Mouse (Mus musculus): ENCODE data around the gene Styxl1. TPM values are rescaled to one million over a fixed set of nuclear protein-coding genes. Genes with fewer than 3 reads are reported as not detected.
A peak's percentile ranks its signal among the peaks of the same experiment; 100 is the strongest.

Styxl1 gene
- polyA plus RNA-seq, 1 experiment from 2014 or later: 0.25 TPM

DNA sequence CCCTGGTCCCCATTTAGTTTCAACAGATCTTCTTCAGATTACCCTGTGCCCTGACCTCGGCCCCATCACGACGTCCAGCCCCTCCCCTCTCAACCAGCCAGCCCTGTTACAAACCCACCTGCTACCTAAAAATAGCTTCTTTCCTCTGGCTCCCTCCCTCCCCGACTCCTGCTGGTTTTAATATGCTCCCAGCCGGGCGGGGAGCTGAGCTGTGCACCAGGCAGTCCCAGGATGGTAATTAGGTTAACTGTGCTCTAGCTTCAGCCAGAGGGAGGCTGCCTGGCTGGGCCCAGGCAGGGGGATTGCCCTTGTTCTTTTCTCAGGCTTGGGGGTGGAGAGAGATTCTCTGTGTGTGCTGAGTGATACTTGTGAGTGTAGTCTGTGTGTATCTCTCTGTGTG lies 22.7 kb upstream of the Styxl1 start:
- H3K4me1 ChIP-seq: peaks cover 17% of the 10 kb centered on the region
- H3K36me3 ChIP-seq (replicated peaks): no peaks in the 10 kb centered on the region
- peaks cover 10% of the 10 kb centered on the region for H3K27me3 ChIP-seq (ENCODE audit: poor library complexity, severe bottlenecking)
- peak; percentile 19 for DNase-seq (ENCODE audit: extremely low spot score, low spot score)
- H3K4me3 ChIP-seq: no peak overlapping the region
- no peaks in the 10 kb centered on the region for H3K9me3 ChIP-seq
- WGBS: 3% methylated on average over 6 of the region's 6 CpGs
- 0 out of 2 replicates have a peak overlapping the region, but pooled peaks have one; percentile 11 for H3K27ac ChIP-seq

DNA sequence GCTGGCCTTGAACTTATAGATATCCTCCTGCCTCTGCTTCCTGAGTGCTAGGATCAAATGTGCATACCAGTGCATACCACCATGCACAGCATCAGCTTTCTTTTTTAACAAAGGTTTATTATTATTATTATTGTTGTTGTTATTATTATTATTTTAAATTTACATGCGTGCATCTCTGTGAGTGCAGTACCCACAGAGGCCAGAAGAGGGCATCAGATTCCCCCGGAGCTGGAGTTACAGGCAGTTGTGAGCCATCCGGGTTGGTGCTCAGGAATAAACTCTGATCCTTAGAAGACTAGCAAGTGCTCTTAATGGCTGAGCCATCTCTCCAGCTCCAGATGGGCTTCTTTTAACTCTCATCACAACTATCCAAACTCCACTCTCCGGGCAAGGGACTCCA lies 21.6 kb upstream of the Styxl1 start:
- H3K27me3 ChIP-seq (ENCODE audit: poor library complexity, severe bottlenecking): peaks cover 5% of the 10 kb centered on the region
- H3K9me3 ChIP-seq: no peaks in the 10 kb centered on the region
- WGBS: 46% methylated on average over 4 of the region's 4 CpGs
- no peak overlapping the region for H3K27ac ChIP-seq
- peaks cover 22% of the 10 kb centered on the region for H3K4me1 ChIP-seq
- DNase-seq (ENCODE audit: extremely low spot score, low spot score): no peak
- H3K36me3 ChIP-seq (replicated peaks): no peaks in the 10 kb centered on the region
- no peak overlapping the region for H3K4me3 ChIP-seq

DNA sequence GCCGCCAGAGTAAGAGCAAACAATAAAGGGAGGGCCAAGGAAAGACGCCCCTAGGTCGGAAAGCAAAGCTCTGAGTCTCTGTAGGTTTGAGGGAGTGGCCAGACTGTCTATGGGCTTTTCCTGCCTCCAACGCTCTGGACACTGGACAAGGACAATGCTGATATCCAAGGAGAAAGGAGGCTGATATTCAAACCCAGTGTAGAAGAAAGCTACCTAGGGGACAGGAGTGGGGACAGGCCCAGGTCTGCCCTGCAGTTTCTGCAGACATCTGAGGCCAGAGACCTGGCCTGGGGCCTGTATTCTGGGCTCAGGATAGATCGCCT lies 16.6 kb upstream of the Styxl1 start:
- Histone ChIP-seq H3K4me3 (peak overlapping the region; percentile 41), H3K27me3 (ENCODE audit: poor library complexity, severe bottlenecking) (no peaks in the 10 kb centered on the region), H3K4me1 (peaks cover 15% of the 10 kb centered on the region), H3K27ac (peak overlapping the region; percentile 79), H3K9me3 (no peaks in the 10 kb centered on the region), H3K36me3 (replicated peaks) (peaks cover 25% of the 10 kb centered on the region)
- no peak for DNase-seq (ENCODE audit: extremely low spot score, low spot score)
- 6% methylated on average over 5 of the region's 5 CpGs for WGBS

DNA sequence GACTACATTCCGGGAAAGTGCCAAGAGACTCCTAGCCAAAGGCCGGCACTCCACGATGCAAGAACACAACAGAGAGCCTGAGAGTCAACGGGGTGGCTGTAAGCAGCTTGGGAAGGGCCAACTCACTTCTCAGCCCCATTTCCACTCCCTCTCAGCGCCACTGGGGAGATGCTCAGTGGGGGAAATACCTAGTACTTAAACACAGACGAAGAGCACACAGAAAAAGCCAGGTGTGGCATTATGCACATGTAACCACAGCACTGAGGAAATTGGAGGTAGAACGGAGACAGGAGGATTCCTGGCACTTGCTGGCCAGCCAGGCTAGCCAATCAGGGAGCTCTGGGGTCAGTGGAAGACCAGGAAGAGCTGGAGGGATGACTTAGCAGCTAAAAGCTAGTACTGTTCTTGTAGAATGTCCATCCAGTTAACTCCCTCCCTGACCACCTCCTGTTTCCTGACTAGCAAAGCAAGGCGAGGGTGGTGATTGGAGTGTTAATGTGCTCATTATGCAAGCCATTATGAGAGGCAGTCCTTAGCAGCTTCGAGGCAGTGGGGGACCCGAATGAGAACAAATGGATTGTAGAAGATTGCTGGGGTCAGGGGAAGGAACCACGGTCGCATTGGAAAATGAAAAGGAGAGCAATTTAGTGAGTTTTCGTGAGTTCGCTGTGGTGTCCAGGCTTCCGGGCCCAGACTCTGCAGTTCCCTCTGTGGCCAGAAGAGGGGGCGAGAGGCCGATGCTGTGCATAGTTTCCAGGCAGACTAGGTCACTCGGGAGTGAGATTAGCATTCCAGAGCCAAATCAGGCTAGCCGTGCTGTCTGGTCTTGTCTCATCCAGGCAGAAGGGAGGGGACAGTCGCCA lies 16.0 kb upstream of the Styxl1 start:
- Histone ChIP-seq H3K27me3 (ENCODE audit: poor library complexity, severe bottlenecking) (no peaks in the 10 kb centered on the region), H3K36me3 (replicated peaks) (peaks cover 31% of the 10 kb centered on the region), H3K4me3 (peak overlapping the region; percentile 41), H3K27ac (peak overlapping the region; percentile 79), H3K4me1 (peaks cover 15% of the 10 kb centered on the region), H3K9me3 (no peaks in the 10 kb centered on the region)
- peak; percentile 87 for DNase-seq (ENCODE audit: extremely low spot score, low spot score)
- WGBS: 8% methylated on average over 20 of the region's 20 CpGs

DNA sequence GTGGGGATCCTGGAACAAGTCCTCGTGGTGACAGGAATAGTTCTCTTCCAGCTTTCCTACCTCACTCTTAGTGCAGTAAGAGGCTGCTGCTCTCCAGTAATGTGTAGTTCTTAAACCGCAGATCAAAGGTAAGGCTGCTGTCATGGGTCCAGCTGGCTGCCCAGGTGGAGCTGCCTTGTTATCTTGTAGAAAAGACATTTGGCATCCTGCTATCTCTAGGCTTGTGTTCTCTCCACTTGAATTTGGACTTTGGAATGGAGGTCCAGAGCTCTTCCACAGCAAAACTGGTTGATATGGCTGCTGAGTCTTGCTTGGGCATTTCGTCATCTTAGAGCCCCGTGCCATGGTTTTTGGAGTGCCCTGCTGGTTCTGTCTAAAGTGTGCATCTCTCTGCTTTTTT lies 4.7 kb upstream of the Styxl1 start:
- peaks cover 81% of the 10 kb centered on the region for H3K36me3 ChIP-seq (replicated peaks)
- H3K4me3 ChIP-seq: no peak overlapping the region
- peaks cover 19% of the 10 kb centered on the region for H3K4me1 ChIP-seq
- H3K27ac ChIP-seq: no peak overlapping the region
- 97% methylated on average over 4 of the region's 4 CpGs for WGBS
- no peak for DNase-seq (ENCODE audit: extremely low spot score, low spot score)
- no peaks in the 10 kb centered on the region for H3K27me3 ChIP-seq (ENCODE audit: poor library complexity, severe bottlenecking)
- no peaks in the 10 kb centered on the region for H3K9me3 ChIP-seq

DNA sequence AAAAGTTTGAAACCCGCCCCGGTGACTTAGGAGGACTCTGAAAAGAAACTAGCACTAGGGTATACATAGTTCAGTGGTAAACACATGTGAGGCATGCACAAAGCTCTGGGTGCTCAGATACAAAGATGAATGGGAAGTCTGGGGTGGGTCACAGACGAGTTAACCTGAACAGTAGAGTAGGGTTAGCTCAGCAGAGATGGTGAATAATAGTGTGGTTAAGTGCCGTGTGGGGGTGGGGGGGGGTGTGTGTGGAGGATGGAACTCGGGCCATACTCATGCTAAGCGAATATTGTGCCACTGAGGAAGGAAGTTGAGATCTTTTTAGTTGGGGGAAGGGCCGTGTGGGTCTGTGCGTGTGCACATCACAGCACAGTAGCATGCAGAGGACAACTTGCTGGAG lies 2.1 kb upstream of the Styxl1 start:
- WGBS: 89% methylated on average over 8 of the region's 8 CpGs
- no peak for DNase-seq (ENCODE audit: extremely low spot score, low spot score)
- Histone ChIP-seq H3K36me3 (replicated peaks) (peaks cover 55% of the 10 kb centered on the region), H3K9me3 (no peaks in the 10 kb centered on the region), H3K27me3 (ENCODE audit: poor library complexity, severe bottlenecking) (no peaks in the 10 kb centered on the region), H3K27ac (no peak overlapping the region), H3K4me1 (peaks cover 31% of the 10 kb centered on the region), H3K4me3 (peak overlapping the region; percentile 87; the same call in 1 of the 2 replicates)

DNA sequence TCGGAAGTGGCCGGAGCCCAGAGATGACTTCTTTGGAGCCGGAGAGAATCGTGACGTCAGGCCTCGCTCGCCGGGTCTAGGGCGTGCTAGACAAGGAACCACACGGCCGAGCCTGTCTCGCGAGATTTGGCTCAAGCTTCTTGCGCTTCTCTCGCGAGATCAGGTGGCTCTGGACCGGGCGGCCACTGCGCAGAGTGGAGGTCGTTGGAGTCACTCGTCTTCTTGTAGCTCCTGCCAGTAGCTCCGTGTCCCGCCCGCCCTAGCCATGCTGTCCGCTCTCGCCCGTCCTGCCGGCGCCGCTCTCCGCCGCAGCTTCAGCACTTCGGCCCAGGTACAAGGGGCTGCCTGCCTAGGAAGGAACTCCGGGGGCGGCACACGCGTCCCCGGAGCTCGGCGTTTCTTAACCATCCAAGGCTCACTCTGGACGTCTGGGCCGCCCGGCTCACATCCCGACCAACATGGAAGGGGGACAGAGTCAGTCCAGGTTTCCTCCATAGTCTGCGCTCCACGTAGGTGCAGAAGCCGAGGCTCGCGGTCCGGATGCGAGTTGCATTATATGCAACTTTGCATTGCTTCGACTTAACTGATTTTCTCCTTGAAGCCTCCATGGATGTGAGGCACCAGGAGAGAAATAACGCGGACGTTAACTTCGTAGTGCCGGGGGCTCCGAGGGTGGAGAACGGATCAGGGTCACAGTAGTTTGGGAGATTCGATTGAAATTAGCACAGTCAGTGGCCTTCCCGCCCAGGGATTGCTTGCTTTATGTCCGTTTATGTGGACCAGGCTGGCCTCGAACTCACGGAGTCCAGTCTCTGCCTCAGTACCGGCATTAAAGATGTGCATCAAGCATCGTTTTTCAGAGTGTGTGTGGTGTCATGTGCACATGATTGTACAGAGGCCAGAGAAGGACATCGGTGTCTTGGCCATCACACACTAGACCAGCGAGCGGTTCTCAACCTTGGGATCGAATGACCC lies 573 bp upstream of the Styxl1 start, which contains the start of gene Mdh2:
Gene Mdh2 (plus strand): TSS at position 10 of the 975 bp plus-strand sequence.
- WGBS: 2% methylated on average over 70 of the region's 70 CpGs
- H3K4me3 ChIP-seq: peak within 1 kb of the TSS; percentile 87
- H3K36me3 ChIP-seq (replicated peaks): peaks cover 40% of the 10 kb centered on the region
- H3K9me3 ChIP-seq: no peaks in the 10 kb centered on the region
- DNase-seq (ENCODE audit: extremely low spot score, low spot score): peak; percentile 100
- H3K27ac ChIP-seq: peak within 1 kb of the TSS; percentile 93
- peaks cover 31% of the 10 kb centered on the region for H3K4me1 ChIP-seq
- H3K27me3 ChIP-seq (ENCODE audit: poor library complexity, severe bottlenecking): no peaks in the 10 kb centered on the region

DNA sequence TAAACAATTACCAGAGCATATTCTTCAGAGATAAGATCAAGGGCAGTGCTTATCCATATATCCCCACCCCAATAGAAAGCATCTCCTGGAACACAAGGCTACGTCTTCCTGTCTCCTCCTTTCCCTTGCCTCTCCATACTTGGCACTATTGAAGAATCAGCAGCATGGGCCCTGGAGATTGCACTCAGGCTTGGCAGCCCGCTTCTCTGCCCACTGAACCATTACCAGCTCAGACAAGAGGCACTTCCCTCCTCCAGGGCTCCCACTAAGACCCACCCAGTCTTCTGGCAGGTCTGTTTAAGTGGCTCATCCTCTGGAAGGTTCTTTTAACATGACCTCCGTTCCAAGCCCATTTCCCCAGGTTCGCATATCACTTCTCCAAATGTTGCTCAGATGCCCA lies 1.6 kb downstream of the Styxl1 start:
- peaks cover 17% of the 10 kb centered on the region for H3K36me3 ChIP-seq (replicated peaks)
- no peak overlapping the region for H3K4me3 ChIP-seq
- 79% methylated on average over 4 of the region's 4 CpGs for WGBS
- H3K4me1 ChIP-seq: peaks cover 31% of the 10 kb centered on the region
- no peaks in the 10 kb centered on the region for H3K27me3 ChIP-seq (ENCODE audit: poor library complexity, severe bottlenecking)
- DNase-seq (ENCODE audit: extremely low spot score, low spot score): no peak
- no peaks in the 10 kb centered on the region for H3K9me3 ChIP-seq
- no peak overlapping the region for H3K27ac ChIP-seq

DNA sequence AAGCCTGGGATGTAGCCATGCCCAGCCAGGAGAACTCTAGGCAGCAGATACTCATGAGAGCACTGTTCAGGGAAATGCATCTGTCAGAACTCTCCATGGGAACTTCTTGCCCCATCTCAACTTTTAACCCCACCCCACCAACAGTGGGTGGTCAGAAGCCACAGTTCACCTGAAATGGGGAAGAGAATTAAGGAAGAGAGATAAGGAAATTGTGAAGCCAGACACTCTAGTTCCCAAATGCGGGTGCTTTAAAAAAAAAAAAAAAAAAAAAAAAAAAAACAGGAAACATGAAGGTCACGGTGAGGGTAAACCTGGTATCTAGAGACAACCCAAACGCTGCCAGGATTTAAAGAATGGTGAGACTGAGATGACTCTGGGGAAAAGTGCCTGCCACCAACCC lies 5.7 kb downstream of the Styxl1 start:
- Histone ChIP-seq H3K27ac (no peak overlapping the region), H3K4me3 (no peak overlapping the region), H3K9me3 (no peaks in the 10 kb centered on the region), H3K36me3 (replicated peaks) (no peaks in the 10 kb centered on the region), H3K27me3 (ENCODE audit: poor library complexity, severe bottlenecking) (no peaks in the 10 kb centered on the region), H3K4me1 (peaks cover 8% of the 10 kb centered on the region)
- DNase-seq (ENCODE audit: extremely low spot score, low spot score): no peak
- 71% methylated on average over 3 of the region's 3 CpGs for WGBS

DNA sequence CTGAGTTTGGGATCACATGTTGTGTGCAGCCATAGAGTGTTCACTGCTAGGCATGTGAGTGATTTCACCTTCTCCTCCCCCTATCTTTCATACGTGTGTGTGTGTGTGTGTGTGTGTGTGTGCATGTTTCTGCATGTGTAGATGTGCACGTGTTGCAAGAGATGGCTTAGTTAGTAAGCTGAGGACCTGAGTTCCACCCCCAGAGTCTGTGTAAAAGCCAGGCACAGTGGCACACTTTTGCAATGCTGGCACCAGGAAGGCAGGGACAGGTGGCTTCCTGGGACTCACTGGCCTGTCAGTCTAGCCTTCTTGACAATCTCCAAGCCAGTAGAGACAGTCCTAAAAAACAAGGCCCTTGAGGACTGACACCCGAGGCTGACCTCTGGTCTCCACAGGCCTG lies 13.2 kb downstream of the Styxl1 start:
- Histone ChIP-seq H3K27ac (no peak overlapping the region), H3K4me1 (no peaks in the 10 kb centered on the region), H3K9me3 (no peaks in the 10 kb centered on the region), H3K36me3 (replicated peaks) (no peaks in the 10 kb centered on the region), H3K4me3 (no peak overlapping the region), H3K27me3 (ENCODE audit: poor library complexity, severe bottlenecking) (no peaks in the 10 kb centered on the region)
- no peak for DNase-seq (ENCODE audit: extremely low spot score, low spot score)
- WGBS: 69% methylated on average over 3 of the region's 3 CpGs

DNA sequence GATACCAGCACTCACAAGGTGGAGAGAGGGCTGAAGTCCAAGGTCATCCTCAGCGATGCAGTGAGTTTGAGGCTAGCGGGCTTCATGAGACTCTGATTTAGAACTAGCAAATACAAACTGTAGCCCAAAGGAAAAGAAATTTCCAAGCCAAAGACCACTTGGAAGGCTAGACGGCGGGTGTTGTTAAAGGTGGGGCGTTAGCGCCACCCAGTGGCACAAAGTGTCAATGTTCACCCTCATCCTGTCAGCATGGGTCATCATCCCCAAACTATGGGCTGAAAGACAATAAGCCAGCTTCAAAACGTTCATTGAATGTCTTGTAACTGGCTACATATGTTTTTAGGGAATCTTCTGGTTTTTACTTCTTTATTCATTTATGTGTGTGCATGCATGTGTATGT lies 14.7 kb downstream of the Styxl1 start:
- Histone ChIP-seq H3K27ac (no peak overlapping the region), H3K4me1 (no peaks in the 10 kb centered on the region), H3K4me3 (no peak overlapping the region), H3K27me3 (ENCODE audit: poor library complexity, severe bottlenecking) (no peaks in the 10 kb centered on the region), H3K36me3 (replicated peaks) (no peaks in the 10 kb centered on the region), H3K9me3 (no peaks in the 10 kb centered on the region)
- WGBS: 5% methylated on average over 7 of the region's 7 CpGs
- DNase-seq (ENCODE audit: extremely low spot score, low spot score): peak; percentile 69

DNA sequence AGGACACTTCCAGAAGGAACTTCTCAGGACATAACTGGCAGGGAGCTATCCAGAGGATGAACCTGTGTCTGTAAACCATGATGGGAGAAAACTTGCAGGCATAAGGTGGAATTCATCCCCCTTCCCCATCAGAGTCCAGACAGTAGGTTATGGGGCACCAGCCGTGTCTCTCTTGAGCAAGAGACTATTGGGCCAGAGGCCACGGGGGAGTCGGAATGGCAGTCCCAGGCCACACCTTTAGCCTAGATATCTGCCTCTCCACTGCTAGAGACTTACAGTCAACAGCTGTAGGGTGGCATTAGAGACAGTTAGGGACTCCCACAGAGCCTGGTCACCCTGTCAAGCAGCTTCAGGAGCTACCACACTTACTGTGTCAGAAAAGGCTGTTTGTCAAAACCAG lies 16.3 kb downstream of the Styxl1 start:
- 73% methylated on average over 3 of the region's 3 CpGs for WGBS
- H3K4me1 ChIP-seq: no peaks in the 10 kb centered on the region
- no peaks in the 10 kb centered on the region for H3K9me3 ChIP-seq
- no peaks in the 10 kb centered on the region for H3K27me3 ChIP-seq (ENCODE audit: poor library complexity, severe bottlenecking)
- no peaks in the 10 kb centered on the region for H3K36me3 ChIP-seq (replicated peaks)
- no peak overlapping the region for H3K27ac ChIP-seq
- no peak overlapping the region for H3K4me3 ChIP-seq
- no peak for DNase-seq (ENCODE audit: extremely low spot score, low spot score)

DNA sequence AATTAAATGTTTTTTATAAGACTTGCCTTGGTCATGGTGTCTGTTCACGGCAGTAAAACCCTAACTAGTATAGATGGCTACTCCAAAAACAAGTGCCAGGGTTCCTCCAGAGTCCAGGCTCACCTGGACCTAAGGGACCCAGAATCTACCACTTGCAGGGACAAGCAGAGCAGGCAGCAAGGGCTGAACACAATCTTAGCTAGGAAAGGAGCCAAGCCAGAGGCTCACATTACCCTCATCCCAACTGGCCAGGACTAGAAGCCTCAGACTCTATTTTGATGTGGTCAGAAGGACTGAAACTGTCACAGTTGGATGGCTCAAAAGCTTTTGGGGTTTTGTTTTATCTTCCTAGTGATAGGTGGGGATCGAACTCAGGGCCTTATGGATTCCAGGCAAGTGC lies 26.6 kb downstream of the Styxl1 start:
- Histone ChIP-seq H3K27ac (no peak overlapping the region), H3K4me3 (no peak overlapping the region), H3K36me3 (replicated peaks) (no peaks in the 10 kb centered on the region), H3K27me3 (ENCODE audit: poor library complexity, severe bottlenecking) (no peaks in the 10 kb centered on the region), H3K4me1 (no peaks in the 10 kb centered on the region), H3K9me3 (peaks cover 19% of the 10 kb centered on the region)
- 81% methylated on average over 2 of the region's 2 CpGs for WGBS
- no peak for DNase-seq (ENCODE audit: extremely low spot score, low spot score)

Data from forebrain, embryonic 10.5 days (tissue).